Mouse (Mus musculus) heart, postnatal 0 days (tissue): ENCODE data around the gene Gm49378. TPM values are rescaled to one million over a fixed set of nuclear protein-coding genes. Genes with fewer than 3 reads are reported as not detected.

ENCODE experiments used
- ATAC-seq: fragments of 200-750 bp; cut with Nextera tagmentation; 2 replicates; pipeline ENCODE4 v1.8.0; 2017; ENCODE audit warnings: low read depth, moderate number of reproducible peaks, moderate library complexity; ENCODE audit not compliant: insufficient read depth
- DNase-seq: peaks from one replicate; pipeline ENCODE4 v3.0.0-alpha.2; 2016; ENCODE audit warnings: low spot score
- H3K27ac ChIP-seq: fragments of 300-500 bp; sonication (generic); 2 replicates; pipeline ENCODE4 v1.5.1; 2014; ENCODE audit warnings: low read depth, mild to moderate bottlenecking
- H3K27me3 ChIP-seq: fragments of 300-500 bp; sonication (generic); 2 replicates; pipeline ENCODE4 v1.6.1; 2014; ENCODE audit warnings: low read length, mixed read lengths; ENCODE audit not compliant: control insufficient read depth, insufficient read depth
- H3K36me3 ChIP-seq: fragments of 300-500 bp; sonication (generic); replicated peaks from 2 replicates; pipeline ENCODE4 v1.6.1; 2014; ENCODE audit warnings: low read length, mixed read lengths; ENCODE audit not compliant: control insufficient read depth, insufficient read depth
- H3K4me1 ChIP-seq: fragments of 300-500 bp; sonication (generic); 2 replicates; pipeline ENCODE4 v1.6.1; 2014; ENCODE audit warnings: antibody characterized with exemption; ENCODE audit not compliant: control insufficient read depth, insufficient read depth
- H3K4me2 ChIP-seq: fragments of 300-500 bp; sonication (generic); 2 replicates; pipeline ENCODE4 v1.6.1; 2014; ENCODE audit warnings: low read depth, mild to moderate bottlenecking, low read length, moderate library complexity
- H3K4me3 ChIP-seq: fragments of 300-500 bp; sonication (generic); 2 replicates; pipeline ENCODE4 v1.5.1; 2014; ENCODE audit warnings: low read depth, low read length
- H3K9ac ChIP-seq: fragments of 300-500 bp; sonication (generic); replicated peaks from 2 replicates; pipeline ENCODE4 v1.6.1; 2014; ENCODE audit warnings: low read depth, low read length, mixed read lengths
- H3K9me3 ChIP-seq: fragments of 300-500 bp; sonication (generic); replicated peaks from 2 replicates; pipeline ENCODE4 v1.6.1; 2016; ENCODE audit warnings: low read length; ENCODE audit not compliant: control insufficient read depth
- CTCF ChIP-seq: IDR thresholded peaks from 2 replicates; pipeline ENCODE4 v1.5.1; 2016; ENCODE audit warnings: antibody characterized with exemption, control low read depth, low read depth
- EP300 ChIP-seq: IDR thresholded peaks from 2 replicates; pipeline ENCODE4 v1.6.1; 2016; ENCODE audit warnings: antibody characterized with exemption, low read depth
- WGBS: fragments of 180-500 bp; shearing (Covaris S2); extraction: QIAGEN DNeasy Blood & Tissue Kit; methylation state at CpG from one replicate; pipeline ENCODE4 v1.1.7; 2014; 5-methylcytosine and 5-hydroxymethylcytosine counted together
- polyA plus RNA-seq: library from polyadenylated mRNA; unstranded; fragments of >200 nt; fragmentation: Nextera tagmentation; extraction: Ambion mirVana; gene quantifications from 2 replicates; pipeline ENCODE4 v1.2.1, GENCODE M21; 2015
- total RNA-seq: library from RNA; depleted of rRNA; stranded (reverse); fragments of >200 nt; gene quantifications from 2 replicates; pipeline ENCODE4 v1.2.3, GENCODE M21; 2014; ENCODE audit warnings: low replicate concordance

Gm49378 gene
- total and polyA plus RNA-seq, 2 experiments from 2014 or later: 0.15 to 1.2 TPM

- Histone ChIP-seq H3K36me3 (peaks cover 15% of the 10 kb centered on the region), H3K9me3 (no peaks in the 10 kb centered on the region), H3K4me2 (peak overlapping the region; percentile 16; the same call in 1 of the 2 replicates), H3K4me1 (peaks cover 24% of the 10 kb centered on the region), H3K27me3 (no peaks in the 10 kb centered on the region), H3K27ac (peak overlapping the region; percentile 94), H3K9ac (no peak overlapping the region), H3K4me3 (no peak overlapping the region)
- 38% methylated on average over 3 of the region's 3 CpGs for WGBS
- no peak for TF ChIP-seq CTCF
- TF ChIP-seq EP300: no peak
- ATAC-seq (peak; percentile 78), DNase-seq (peak; percentile 78)
Measured at GRCm38 (mm10) chr14:55656935-55657334, 19.2 kb upstream of the Gm49378 start.

DNA sequence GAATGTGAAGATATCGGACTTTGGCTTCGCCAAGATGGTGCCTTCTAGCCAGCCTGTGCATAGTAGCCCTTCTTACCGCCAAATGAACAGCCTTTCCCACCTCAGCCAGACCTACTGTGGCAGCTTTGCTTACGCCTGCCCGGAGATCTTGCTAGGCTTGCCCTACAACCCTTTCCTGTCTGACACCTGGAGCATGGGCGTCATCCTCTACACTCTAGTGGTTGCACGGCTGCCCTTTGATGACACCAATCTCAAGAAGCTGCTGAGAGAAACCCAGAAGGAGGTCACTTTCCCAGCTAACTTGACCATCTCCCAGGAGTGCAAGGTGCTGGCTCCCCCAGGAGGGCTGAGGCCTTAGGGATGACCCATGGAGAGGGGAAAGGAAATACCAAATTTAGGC lies 13.8 kb upstream of the Gm49378 start:
- ATAC-seq (no peak), DNase-seq (no peak)
- TF ChIP-seq EP300 (no peak), CTCF (no peak)
- Histone ChIP-seq H3K27me3 (no peaks in the 10 kb centered on the region), H3K9ac (no peak overlapping the region), H3K27ac (no peak overlapping the region), H3K4me2 (no peak overlapping the region), H3K4me1 (no peaks in the 10 kb centered on the region), H3K36me3 (peaks cover 3% of the 10 kb centered on the region; the same call in 1 of the 2 replicates), H3K4me3 (no peak overlapping the region), H3K9me3 (no peaks in the 10 kb centered on the region)
- 74% methylated on average over 7 of the region's 7 CpGs for WGBS

DNA sequence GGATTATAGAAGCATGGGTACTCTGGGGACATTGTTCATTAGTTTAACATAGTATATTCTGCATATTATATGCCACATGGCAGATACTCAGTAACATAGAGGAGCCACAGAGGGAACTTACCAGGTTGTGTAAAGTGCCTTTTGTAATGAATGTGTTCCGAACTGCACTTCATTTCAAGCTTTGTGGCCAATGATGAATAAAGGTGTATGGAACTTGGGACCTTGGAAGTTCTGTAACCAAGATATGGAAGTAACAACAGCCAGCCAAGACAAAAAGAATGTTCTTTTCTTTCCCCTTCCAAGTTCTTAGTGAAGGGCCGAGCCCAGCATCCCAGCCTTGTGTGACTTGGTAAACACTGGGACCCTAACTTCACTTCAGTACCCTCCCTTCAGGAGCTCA lies 12.2 kb upstream of the Gm49378 start, which contains the start of gene Tssk4:
Tssk4 (plus strand) TSS at position 301 of the 400 bp plus-strand sequence.
- Histone ChIP-seq H3K27ac (no peak within 1 kb of the TSS), H3K4me2 (no peak within 1 kb of the TSS), H3K9ac (no peak within 1 kb of the TSS), H3K9me3 (no peaks in the 10 kb centered on the region), H3K36me3 (peaks cover 10% of the 10 kb centered on the region; the same call in 1 of the 2 replicates), H3K27me3 (no peaks in the 10 kb centered on the region), H3K4me3 (no peak within 1 kb of the TSS), H3K4me1 (no peaks in the 10 kb centered on the region)
- TF ChIP-seq EP300 (no peak), CTCF (no peak)
- ATAC-seq (no peak), DNase-seq (no peak)
- 87% methylated on average over 2 of the region's 2 CpGs for WGBS

GRCm38 (mm10) chr14:55644261-55644888 lies 6.7 kb upstream of the Gm49378 start:
- DNase-seq: peak; percentile 26
- Histone ChIP-seq H3K4me2 (peak overlapping the region; percentile 96), H3K4me1 (peaks cover 17% of the 10 kb centered on the region), H3K36me3 (peaks cover 32% of the 10 kb centered on the region), H3K9me3 (no peaks in the 10 kb centered on the region), H3K4me3 (peak overlapping the region; percentile 98), H3K9ac (peak overlapping the region; percentile 86), H3K27ac (peak overlapping the region; percentile 98), H3K27me3 (no peaks in the 10 kb centered on the region)
- no peak for ATAC-seq
- no peak for TF ChIP-seq CTCF
- no peak for TF ChIP-seq EP300
- WGBS: 15% methylated on average over 17 of the region's 17 CpGs

DNA sequence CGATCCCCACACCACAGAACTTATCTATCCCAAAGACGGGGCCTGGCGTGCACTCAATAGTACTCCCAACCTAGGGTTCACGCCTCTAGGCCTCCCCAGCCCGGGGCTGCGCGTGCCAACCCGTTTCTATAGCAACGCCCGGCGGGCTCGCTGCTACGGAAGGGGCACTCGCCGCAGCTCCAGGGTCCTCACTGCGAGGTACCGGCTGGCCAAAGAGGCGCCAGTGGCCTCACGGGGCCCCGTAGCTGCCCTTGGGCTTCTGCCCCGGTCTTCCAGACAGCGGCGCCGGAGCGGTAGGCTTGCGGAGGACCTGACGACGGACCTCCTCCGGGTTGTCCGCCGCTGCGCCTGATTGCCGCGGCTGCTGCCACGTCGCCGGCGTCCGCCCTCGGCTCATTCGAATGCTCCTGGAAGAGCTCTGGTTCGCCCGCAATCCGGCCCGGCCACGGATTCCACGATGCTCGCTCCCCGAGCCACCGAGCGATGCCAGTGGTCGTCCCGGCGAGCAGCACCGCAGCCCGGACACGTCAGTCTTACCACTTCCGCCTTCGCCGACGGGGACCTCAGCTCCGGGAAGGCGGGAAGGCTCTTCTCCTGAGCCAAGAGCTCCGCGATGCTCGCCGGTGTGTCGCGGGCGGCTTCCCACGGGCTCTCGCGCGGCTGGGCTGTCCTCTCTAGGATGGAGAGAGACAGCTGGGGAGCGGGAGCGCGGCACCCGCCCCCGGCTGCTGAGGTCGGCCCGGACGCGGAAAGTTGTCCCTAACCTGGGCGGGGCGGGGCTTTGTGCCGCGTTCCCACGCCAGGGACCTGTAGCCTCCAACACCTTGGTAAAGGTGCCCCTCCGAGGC lies 5.6 kb upstream of the Gm49378 start, which contains the start of gene Tm9sf1:
Tm9sf1 (minus strand) TSS at position 747 of the 848 bp plus-strand sequence.
- Histone ChIP-seq H3K9me3 (no peaks in the 10 kb centered on the region), H3K27ac (peak within 1 kb of the TSS; percentile 98), H3K4me2 (peak within 1 kb of the TSS; percentile 96), H3K27me3 (no peaks in the 10 kb centered on the region), H3K4me1 (peaks cover 17% of the 10 kb centered on the region), H3K4me3 (peak within 1 kb of the TSS; percentile 98), H3K36me3 (peaks cover 43% of the 10 kb centered on the region), H3K9ac (peak within 1 kb of the TSS; percentile 86)
- peak; percentile 80 for DNase-seq
- no peak for TF ChIP-seq CTCF
- TF ChIP-seq EP300: peak; percentile 95
- under 1% methylated on average over 86 of the region's 89 CpGs for WGBS
- peak; percentile 89 for ATAC-seq
